Mouse (Mus musculus) layer of hippocampus, postnatal 36 days (tissue): ENCODE results near the gene Tex22. TPM values are rescaled to one million over a fixed set of nuclear protein-coding genes. Genes with fewer than 3 reads are reported as not detected.

Experiments used
- microRNA-seq, 2 experiments: library from miRNA; unstranded; fragments of <30 nt; microRNA quantifications; one replicate each; pipeline ENCODE4 v1.2.0; 2021
- total RNA-seq, 2 experiments: library from RNA; stranded (reverse); gene quantifications; 2 replicates each; pipeline ENCODE4 v1.2.3; 2021

Tex22 gene
- total RNA-seq, 2 experiments from 2014 or later = 0.27 to 0.46 TPM

Small RNAs within 50 kb of the gene (microRNA-seq; reads per million reads assigned to microRNA genes)
- gene Gm44471 = 0 reads per million in 2 experiments

Other genes with a start within 250 kb of the Tex22 start
- gene Cdca4, start 245.1 kb upstream of the Tex22 start, total RNA-seq = 1 to 10 TPM; 7.8 to 8.1 TPM
- not detected for gene Gpr132, start 206.3 kb upstream of the Tex22 start, total RNA-seq
- 10 to 100 TPM; 43.8 to 45.6 TPM for gene Jag2, start 144.7 kb upstream of the Tex22 start, total RNA-seq
- 10 to 100 TPM; 11.4 to 13.1 TPM for gene Nudt14, start 132.4 kb upstream of the Tex22 start, total RNA-seq
- 10 to 100 TPM; 55.4 to 56.3 TPM for gene Btbd6, start 98.0 kb upstream of the Tex22 start, total RNA-seq
- gene Brf1, start 73.8 kb upstream of the Tex22 start, total RNA-seq = 10 to 100 TPM; 54.8 to 57.8 TPM
- gene Pacs2, start 60.0 kb upstream of the Tex22 start, total RNA-seq = 10 to 100 TPM; 87.3 to 88.1 TPM
- 10 to 100 TPM; 69.1 to 77.8 TPM for gene Mta1, start 23.8 kb downstream of the Tex22 start, total RNA-seq
- 10 to 100 TPM; 93.0 to 95.4 TPM for gene Crip2, start 65.7 kb downstream of the Tex22 start, total RNA-seq
- 10 to 100 TPM in 1 of 2 experiments, 1 to 10 TPM in 1; 8.9 to 12.6 TPM for gene Crip1, start 71.8 kb downstream of the Tex22 start, total RNA-seq
- 1 to 10 TPM in 1 of 2 experiments, under 1 TPM in 1; 0.82 to 1.5 TPM for gene Tedc1, start 81.9 kb downstream of the Tex22 start, total RNA-seq
- gene Tmem121, start 111.4 kb downstream of the Tex22 start, total RNA-seq = 10 to 100 TPM; 20.5 to 23.8 TPM